Mouse (Mus musculus) intestine, postnatal 0 days (tissue): ENCODE measurements around the gene Ptpn11. TPM values are rescaled to one million over a fixed set of nuclear protein-coding genes. Genes with fewer than 3 reads are reported as not detected.
A peak's percentile ranks its signal among the peaks of the same experiment; 100 is the strongest.

Experiments used
- ATAC-seq: fragments of 200-750 bp; cut with Nextera tagmentation; 2 replicates; pipeline ENCODE4 v1.8.0; 2017; ENCODE audit warnings: mild to moderate bottlenecking, moderate TSS enrichment, moderate library complexity
- H3K27ac ChIP-seq: fragments of 300-500 bp; sonication (generic); 2 replicates; pipeline ENCODE4 v1.5.1; 2014; ENCODE audit warnings: mild to moderate bottlenecking, low read depth, low read length, moderate library complexity
- H3K27me3 ChIP-seq: fragments of 300-500 bp; sonication (generic); replicated peaks from 2 replicates; pipeline ENCODE4 v1.6.1; 2014; ENCODE audit warnings: low read length, mixed read lengths; ENCODE audit not compliant: control insufficient read depth, insufficient read depth
- H3K36me3 ChIP-seq: fragments of 300-500 bp; sonication (generic); 2 replicates; pipeline ENCODE4 v1.6.1; 2014; ENCODE audit warnings: mild to moderate bottlenecking, moderate library complexity; ENCODE audit not compliant: control insufficient read depth, insufficient read depth
- H3K4me1 ChIP-seq: fragments of 300-500 bp; sonication (generic); replicated peaks from 2 replicates; pipeline ENCODE4 v1.6.1; 2014; ENCODE audit warnings: antibody characterized with exemption, low read length, mixed read lengths; ENCODE audit not compliant: control insufficient read depth, insufficient read depth
- H3K4me2 ChIP-seq: fragments of 300-500 bp; sonication (generic); replicated peaks from 2 replicates; pipeline ENCODE4 v1.6.1; 2014; ENCODE audit warnings: low read depth, mild to moderate bottlenecking, moderate library complexity
- H3K4me3 ChIP-seq: fragments of 300-500 bp; sonication (generic); 2 replicates; pipeline ENCODE4 v1.5.1; 2014; ENCODE audit warnings: low read depth, low read length
- H3K9ac ChIP-seq: fragments of 300-500 bp; sonication (generic); 2 replicates; pipeline ENCODE4 v1.6.1; 2014; ENCODE audit warnings: mild to moderate bottlenecking, low read depth, low read length
- H3K9me3 ChIP-seq: fragments of 300-500 bp; sonication (generic); 2 replicates; pipeline ENCODE4 v1.6.1; 2016; ENCODE audit warnings: mixed run types; ENCODE audit not compliant: control insufficient read depth
- CTCF ChIP-seq: sonication (generic); IDR thresholded peaks from 2 replicates; pipeline ENCODE4 v1.5.1; 2016; ENCODE audit warnings: low read depth, mild to moderate bottlenecking, control low read depth, antibody characterized with exemption, moderate library complexity
- WGBS: fragments of 180-500 bp; shearing (Covaris S2); extraction: QIAGEN DNeasy Blood & Tissue Kit; methylation state at CpG from one replicate; pipeline ENCODE4 v1.1.7; 2014; 5-methylcytosine and 5-hydroxymethylcytosine counted together
- polyA plus RNA-seq: library from polyadenylated mRNA; unstranded; fragments of >200 nt; fragmentation: Nextera tagmentation; extraction: Ambion mirVana; gene quantifications from 2 replicates; pipeline ENCODE4 v1.2.1, GENCODE M21; 2015

The Ptpn11 gene
- polyA plus RNA-seq, 1 experiment from 2014 or later = 14.0 TPM

DNA sequence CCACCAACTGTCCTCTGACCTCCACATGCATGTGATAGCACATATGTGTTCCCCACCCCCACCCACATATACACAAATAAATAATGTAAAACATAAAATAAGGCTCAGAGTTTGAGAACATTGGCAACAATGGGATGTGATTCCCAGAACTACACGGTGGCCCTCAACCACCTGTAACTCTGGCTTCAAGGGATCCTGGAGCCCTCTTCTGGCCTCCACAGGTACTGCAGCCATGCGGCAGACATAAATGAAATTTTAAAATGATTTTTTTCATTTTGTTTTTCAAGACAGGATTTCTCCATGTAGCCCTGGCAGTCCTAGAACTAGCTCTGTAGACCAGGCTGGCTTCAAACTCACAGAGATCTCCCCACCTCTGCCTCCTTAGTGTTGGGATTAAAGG, 65.1 kb downstream of the Ptpn11 start:
- Histone ChIP-seq H3K27me3 (no peaks in the 10 kb centered on the region), H3K36me3 (peaks cover 14% of the 10 kb centered on the region), H3K9me3 (no peaks in the 10 kb centered on the region), H3K9ac (no peak overlapping the region), H3K4me2 (no peak overlapping the region), H3K4me1 (no peaks in the 10 kb centered on the region), H3K27ac (no peak overlapping the region), H3K4me3 (no peak overlapping the region)
- peak; percentile 61 for TF ChIP-seq CTCF
- no peak for ATAC-seq
- 85% methylated on average over 2 of the region's 2 CpGs for WGBS

DNA sequence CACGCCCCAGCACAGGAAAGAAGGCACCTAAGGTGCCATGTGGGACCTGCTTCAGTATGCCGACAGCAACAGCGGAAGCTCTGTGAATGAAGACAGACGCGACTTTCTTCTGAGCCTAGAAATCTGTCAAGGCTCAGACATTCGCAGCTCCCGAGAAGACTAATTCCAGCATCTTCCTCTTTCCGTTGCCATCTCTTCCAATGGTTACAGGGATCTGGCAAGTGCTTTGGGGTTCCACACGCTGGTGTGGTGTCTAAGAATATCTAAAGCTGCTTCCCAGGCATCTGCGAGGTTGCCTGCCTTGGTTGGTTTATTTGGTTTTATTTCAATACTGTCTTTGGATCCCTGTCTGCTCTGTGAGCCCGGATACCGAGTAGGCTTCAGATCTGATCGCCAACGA, 65.6 kb downstream of the Ptpn11 start:
- H3K36me3 ChIP-seq = peaks cover 11% of the 10 kb centered on the region
- no peak overlapping the region for H3K4me3 ChIP-seq
- no peak overlapping the region for H3K9ac ChIP-seq
- no peak for ATAC-seq
- 86% methylated on average over 14 of the region's 14 CpGs for WGBS
- H3K4me1 ChIP-seq = no peaks in the 10 kb centered on the region
- H3K27me3 ChIP-seq = no peaks in the 10 kb centered on the region
- no peak for TF ChIP-seq CTCF
- no peak overlapping the region for H3K4me2 ChIP-seq
- H3K27ac ChIP-seq = no peak overlapping the region
- no peaks in the 10 kb centered on the region for H3K9me3 ChIP-seq

DNA sequence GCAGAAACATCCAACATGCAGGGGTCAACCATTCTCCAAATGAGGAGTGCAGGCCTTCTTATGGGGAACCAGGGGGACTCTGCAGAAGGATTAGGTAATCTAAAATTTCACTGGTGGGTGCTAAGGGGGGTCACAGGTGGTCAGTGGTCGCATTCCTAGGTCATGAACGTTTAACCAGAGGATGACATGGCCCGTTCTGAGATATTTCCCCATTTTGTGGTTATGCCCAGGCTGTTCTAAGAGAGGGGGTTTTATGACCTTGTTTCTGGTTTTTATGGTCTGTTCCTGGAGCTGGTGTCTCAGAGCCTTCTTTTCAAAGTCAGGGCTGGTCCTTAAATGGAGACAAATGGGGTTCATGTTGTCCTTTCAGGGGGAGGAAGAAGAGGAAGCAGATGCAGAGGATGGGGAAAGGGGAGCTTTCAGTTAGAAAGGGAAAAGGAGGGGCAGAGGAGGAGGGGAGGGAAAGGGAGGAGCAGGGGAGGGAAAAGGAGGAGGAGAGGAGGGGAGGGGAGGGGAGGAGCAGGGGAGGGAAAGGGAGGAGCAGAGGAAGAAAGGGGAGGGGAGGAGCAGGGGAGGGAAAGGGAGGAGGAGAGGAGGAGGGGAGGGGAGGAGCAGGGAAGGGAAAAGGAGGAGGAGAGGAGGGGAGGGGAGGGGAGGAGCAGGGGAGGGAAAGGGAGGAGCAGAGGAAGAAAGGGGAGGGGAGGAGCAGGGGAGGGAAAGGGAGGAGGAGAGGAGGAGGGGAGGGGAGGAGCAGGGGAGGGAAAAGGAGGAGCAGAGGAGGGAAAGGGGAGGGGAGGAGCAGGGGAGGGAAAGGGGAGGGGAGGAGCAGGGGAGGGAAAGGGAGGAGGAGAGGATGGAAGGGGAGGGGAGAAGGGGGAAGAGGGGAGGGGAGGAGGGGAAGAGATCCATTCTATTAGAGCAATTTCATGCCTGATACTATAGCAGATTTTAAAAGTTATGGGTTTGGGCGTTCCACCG, 66.7 kb downstream of the Ptpn11 start:
- 55% methylated on average over 5 of the region's 5 CpGs for WGBS
- no peak overlapping the region for H3K9ac ChIP-seq
- ATAC-seq = no peak
- no peaks in the 10 kb centered on the region for H3K4me1 ChIP-seq
- H3K27me3 ChIP-seq = no peaks in the 10 kb centered on the region
- H3K4me2 ChIP-seq = no peak overlapping the region
- no peaks in the 10 kb centered on the region for H3K9me3 ChIP-seq
- peaks cover 2% of the 10 kb centered on the region; the same call in 1 of the 2 replicates for H3K36me3 ChIP-seq
- TF ChIP-seq CTCF = no peak
- no peak overlapping the region for H3K27ac ChIP-seq
- no peak overlapping the region for H3K4me3 ChIP-seq

DNA sequence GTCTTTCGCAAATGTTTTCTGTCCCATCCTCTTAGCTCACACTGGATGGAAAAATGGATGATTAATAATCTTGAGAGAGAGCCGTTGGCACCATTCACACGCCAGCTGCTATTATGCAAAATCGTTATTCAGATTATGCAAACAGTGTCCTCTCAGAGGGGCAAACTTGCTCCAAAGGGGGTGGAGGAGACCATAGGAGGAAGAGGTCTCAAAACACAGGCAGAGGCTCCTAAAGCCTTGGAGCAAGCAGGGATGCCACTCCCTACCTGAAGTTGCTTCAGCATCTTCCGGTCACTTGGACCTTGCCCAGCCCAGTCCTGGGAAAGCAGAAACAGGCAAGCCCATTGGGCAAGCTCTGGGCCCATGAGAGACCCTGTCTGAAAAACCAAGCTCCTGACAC, 67.8 kb downstream of the Ptpn11 start:
- Histone ChIP-seq H3K9ac (no peak overlapping the region), H3K4me2 (no peak overlapping the region), H3K9me3 (no peaks in the 10 kb centered on the region), H3K27ac (no peak overlapping the region), H3K27me3 (no peaks in the 10 kb centered on the region), H3K36me3 (no peaks in the 10 kb centered on the region), H3K4me3 (no peak overlapping the region), H3K4me1 (no peaks in the 10 kb centered on the region)
- ATAC-seq = no peak
- TF ChIP-seq CTCF = no peak
- WGBS = 65% methylated on average over 5 of the region's 5 CpGs

DNA sequence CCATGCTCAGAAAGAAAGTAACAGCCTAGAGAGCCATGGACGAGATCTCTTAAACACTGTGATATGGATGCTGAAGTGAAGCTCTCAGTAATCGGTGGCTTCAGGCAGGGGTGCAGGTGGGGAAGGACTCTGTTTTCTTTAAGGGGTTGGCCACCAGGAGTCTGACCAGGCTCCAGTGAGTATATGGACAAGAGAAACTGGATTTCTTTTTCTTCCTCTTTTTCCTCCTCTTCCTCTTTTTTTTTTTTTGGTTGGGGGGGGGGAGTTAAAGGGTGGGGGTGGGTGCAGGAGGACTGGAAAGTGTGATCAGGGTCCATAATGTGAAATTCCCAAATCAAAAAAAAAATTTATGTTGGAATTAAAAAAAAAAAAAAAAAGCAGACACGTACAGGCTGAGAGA, 68.6 kb downstream of the Ptpn11 start:
- TF ChIP-seq CTCF = no peak
- Histone ChIP-seq H3K36me3 (no peaks in the 10 kb centered on the region), H3K4me2 (no peak overlapping the region), H3K9me3 (no peaks in the 10 kb centered on the region), H3K27ac (no peak overlapping the region), H3K4me1 (no peaks in the 10 kb centered on the region), H3K4me3 (no peak overlapping the region), H3K27me3 (no peaks in the 10 kb centered on the region), H3K9ac (no peak overlapping the region)
- 72% methylated on average over 3 of the region's 3 CpGs for WGBS
- no peak for ATAC-seq

DNA sequence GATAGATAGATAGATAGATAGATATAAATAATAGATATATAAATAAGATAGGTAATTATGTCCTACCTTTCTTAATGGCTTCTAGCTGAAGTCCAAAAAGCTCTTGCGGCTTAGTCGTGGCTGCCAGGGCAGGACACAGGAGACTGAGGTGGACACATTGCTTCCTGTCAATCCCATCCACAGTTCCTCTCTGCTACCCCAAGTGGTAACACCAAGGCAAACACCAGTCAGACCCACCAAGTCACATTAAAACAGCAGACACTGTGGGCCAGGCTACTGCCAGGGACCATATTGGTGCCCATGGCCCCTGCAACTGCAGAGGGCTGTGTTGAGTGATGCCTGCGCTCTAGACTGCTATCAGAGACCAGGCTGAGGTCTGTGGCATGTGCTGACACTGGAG, 69.2 kb downstream of the Ptpn11 start:
- no peak for ATAC-seq
- H3K4me3 ChIP-seq = no peak overlapping the region
- H3K9ac ChIP-seq = no peak overlapping the region
- no peaks in the 10 kb centered on the region for H3K27me3 ChIP-seq
- H3K9me3 ChIP-seq = no peaks in the 10 kb centered on the region
- no peaks in the 10 kb centered on the region for H3K4me1 ChIP-seq
- H3K36me3 ChIP-seq = no peaks in the 10 kb centered on the region
- H3K27ac ChIP-seq = no peak overlapping the region
- no peak overlapping the region for H3K4me2 ChIP-seq
- 87% methylated on average over 3 of the region's 3 CpGs for WGBS
- no peak for TF ChIP-seq CTCF
